Mouse (Mus musculus) intestine, embryonic 16.5 days (tissue): ENCODE measurements around the gene Scaf4. TPM values are rescaled to one million over a fixed set of nuclear protein-coding genes. Genes with fewer than 3 reads are reported as not detected.

ENCODE experiments used
- ATAC-seq: fragments of 200-750 bp; cut with Nextera tagmentation; 2 replicates; pipeline ENCODE4 v1.8.0; 2017; ENCODE audit warnings: moderate TSS enrichment, moderate library complexity
- H3K27ac ChIP-seq: fragments of 300-500 bp; sonication (generic); 2 replicates; pipeline ENCODE4 v1.5.1; 2014; ENCODE audit warnings: mild to moderate bottlenecking, low read length
- H3K27me3 ChIP-seq: fragments of 300-500 bp; sonication (generic); replicated peaks from 2 replicates; pipeline ENCODE4 v1.6.1; 2014; ENCODE audit warnings: low read length, control low read depth, mixed read lengths; ENCODE audit not compliant: control insufficient read depth, insufficient read depth
- H3K36me3 ChIP-seq: fragments of 300-500 bp; sonication (generic); 2 replicates; pipeline ENCODE4 v1.6.1; 2014; ENCODE audit warnings: low read length, control low read depth; ENCODE audit not compliant: control insufficient read depth, insufficient read depth
- H3K4me1 ChIP-seq: fragments of 300-500 bp; sonication (generic); 2 replicates; pipeline ENCODE4 v1.6.1; 2014; ENCODE audit warnings: low read length, control low read depth, mixed read lengths; ENCODE audit not compliant: control insufficient read depth, insufficient read depth
- H3K4me2 ChIP-seq: fragments of 300-500 bp; sonication (generic); 2 replicates; pipeline ENCODE4 v1.6.1; 2014; ENCODE audit warnings: low read depth, low read length, control low read depth
- H3K4me3 ChIP-seq: fragments of 300-500 bp; sonication (generic); 2 replicates; pipeline ENCODE4 v1.5.1; 2014; ENCODE audit warnings: mild to moderate bottlenecking, low read length
- H3K9ac ChIP-seq: fragments of 300-500 bp; sonication (generic); 2 replicates; pipeline ENCODE4 v1.6.1; 2014; ENCODE audit warnings: low read depth, low read length
- H3K9me3 ChIP-seq: fragments of 300-500 bp; sonication (generic); 2 replicates; pipeline ENCODE4 v1.6.1; 2016; ENCODE audit warnings: low read length, control low read depth; ENCODE audit not compliant: control insufficient read depth
- WGBS: fragments of 180-500 bp; shearing (Covaris S2); extraction: QIAGEN DNeasy Blood & Tissue Kit; methylation state at CpG from one replicate; pipeline ENCODE4 v1.1.7; 2014; 5-methylcytosine and 5-hydroxymethylcytosine counted together
- polyA plus RNA-seq: library from polyadenylated mRNA; unstranded; fragments of >200 nt; fragmentation: Nextera tagmentation; extraction: Ambion mirVana; gene quantifications from 2 replicates; pipeline ENCODE4 v1.2.1, GENCODE M21; 2015

The Scaf4 gene
- polyA plus RNA-seq, 1 experiment from 2014 or later, result 15.4 TPM

GRCm38 (mm10) chr16:90279058-90279457, 5.2 kb downstream of the Scaf4 start:
- H3K9ac ChIP-seq, result no peak overlapping the region
- no peaks in the 10 kb centered on the region for H3K27me3 ChIP-seq
- H3K9me3 ChIP-seq, result no peaks in the 10 kb centered on the region
- peaks cover 37% of the 10 kb centered on the region for H3K4me1 ChIP-seq
- no peak overlapping the region for H3K27ac ChIP-seq
- H3K4me2 ChIP-seq, result no peak overlapping the region
- no peak for ATAC-seq
- H3K4me3 ChIP-seq, result no peak overlapping the region
- no peaks in the 10 kb centered on the region for H3K36me3 ChIP-seq
- 44% methylated on average over 6 of the region's 6 CpGs for WGBS

GRCm38 (mm10) chr16:90275521-90275920, 8.8 kb downstream of the Scaf4 start:
- Histone ChIP-seq H3K27ac (no peak overlapping the region), H3K4me2 (no peak overlapping the region)
- WGBS, result 91% methylated on average over 6 of the region's 6 CpGs

GRCm38 (mm10) chr16:90266581-90266980, 17.7 kb downstream of the Scaf4 start:
- ATAC-seq, result peak; percentile 50; the same call in 1 of the 2 replicates
- H3K9ac ChIP-seq, result no peak overlapping the region
- H3K27ac ChIP-seq, result no peak overlapping the region
- H3K4me2 ChIP-seq, result no peak overlapping the region
- H3K4me1 ChIP-seq, result peaks cover 9% of the 10 kb centered on the region
- no peak overlapping the region for H3K4me3 ChIP-seq
- H3K9me3 ChIP-seq, result no peaks in the 10 kb centered on the region
- 17% methylated on average over 1 of the region's 1 CpGs for WGBS
- H3K36me3 ChIP-seq, result no peaks in the 10 kb centered on the region
- H3K27me3 ChIP-seq, result no peaks in the 10 kb centered on the region

More at GRCm38 (mm10) chr16:90275521-90275920, 8.8 kb downstream of the Scaf4 start:
- Histone ChIP-seq H3K4me1 (peaks cover 18% of the 10 kb centered on the region), H3K36me3 (no peaks in the 10 kb centered on the region), H3K9ac (no peak overlapping the region), H3K9me3 (no peaks in the 10 kb centered on the region), H3K27me3 (no peaks in the 10 kb centered on the region), H3K4me3 (no peak overlapping the region)
- no peak for ATAC-seq

DNA sequence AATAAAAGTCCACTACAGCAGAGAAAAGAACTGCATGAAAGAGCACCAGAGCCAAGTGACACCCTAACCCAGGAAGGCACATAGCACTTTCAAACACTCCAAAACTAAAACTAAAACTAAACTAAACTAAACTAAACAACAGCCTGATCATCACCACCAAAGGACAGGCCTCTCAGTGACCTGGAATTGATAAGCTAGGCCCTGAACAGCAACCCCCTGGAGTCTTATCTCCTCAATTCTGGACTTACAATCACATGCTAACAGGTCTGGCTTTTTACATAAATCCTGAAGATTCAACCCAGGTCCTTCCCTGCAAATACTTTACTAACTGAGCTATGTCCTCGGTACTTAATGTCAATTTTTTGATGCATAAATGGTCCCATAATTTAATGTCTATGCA, 19.2 kb downstream of the Scaf4 start:
- Histone ChIP-seq H3K4me1 (peaks cover 9% of the 10 kb centered on the region), H3K4me3 (no peak overlapping the region), H3K4me2 (no peak overlapping the region), H3K36me3 (no peaks in the 10 kb centered on the region), H3K27ac (no peak overlapping the region), H3K9ac (no peak overlapping the region), H3K9me3 (no peaks in the 10 kb centered on the region), H3K27me3 (no peaks in the 10 kb centered on the region)
- ATAC-seq, result no peak
- WGBS, result 71% methylated on average over 1 of the region's 1 CpGs

GRCm38 (mm10) chr16:90264021-90264420, 20.3 kb downstream of the Scaf4 start:
- H3K27ac ChIP-seq, result no peak overlapping the region
- peak; percentile 51; the same call in 1 of the 2 replicates for ATAC-seq
- WGBS, result 75% methylated on average over 5 of the region's 5 CpGs

GRCm38 (mm10) chr16:90261791-90262190, 22.5 kb downstream of the Scaf4 start:
- ATAC-seq, result no peak
- Histone ChIP-seq H3K4me3 (no peak overlapping the region), H3K27me3 (no peaks in the 10 kb centered on the region), H3K9ac (no peak overlapping the region), H3K27ac (no peak overlapping the region), H3K36me3 (peaks cover 11% of the 10 kb centered on the region), H3K4me1 (peaks cover 6% of the 10 kb centered on the region), H3K4me2 (no peak overlapping the region), H3K9me3 (no peaks in the 10 kb centered on the region)
- WGBS, result 94% methylated on average over 2 of the region's 2 CpGs

More at GRCm38 (mm10) chr16:90264021-90264420, 20.3 kb downstream of the Scaf4 start:
- no peak overlapping the region for H3K9ac ChIP-seq
- H3K4me3 ChIP-seq, result no peak overlapping the region
- H3K36me3 ChIP-seq, result peaks cover 4% of the 10 kb centered on the region; the same call in 1 of the 2 replicates
- peaks cover 9% of the 10 kb centered on the region for H3K4me1 ChIP-seq
- no peaks in the 10 kb centered on the region for H3K9me3 ChIP-seq
- H3K27me3 ChIP-seq, result no peaks in the 10 kb centered on the region
- H3K4me2 ChIP-seq, result no peak overlapping the region

GRCm38 (mm10) chr16:90260097-90260496, 24.2 kb downstream of the Scaf4 start:
- Histone ChIP-seq H3K36me3 (peaks cover 13% of the 10 kb centered on the region), H3K9me3 (no peaks in the 10 kb centered on the region), H3K4me3 (no peak overlapping the region), H3K4me1 (0 out of 2 replicates have a peak, but pooled peaks cover 2% of the 10 kb centered on the region), H3K27ac (no peak overlapping the region), H3K4me2 (no peak overlapping the region), H3K27me3 (no peaks in the 10 kb centered on the region), H3K9ac (no peak overlapping the region)
- 88% methylated on average over 4 of the region's 4 CpGs for WGBS
- ATAC-seq, result no peak

GRCm38 (mm10) chr16:90259623-90260022, 24.7 kb downstream of the Scaf4 start:
- no peak overlapping the region for H3K4me3 ChIP-seq
- H3K4me1 ChIP-seq, result no peaks in the 10 kb centered on the region
- H3K9ac ChIP-seq, result no peak overlapping the region
- 91% methylated on average over 5 of the region's 5 CpGs for WGBS
- H3K27me3 ChIP-seq, result no peaks in the 10 kb centered on the region
- peaks cover 13% of the 10 kb centered on the region for H3K36me3 ChIP-seq
- no peak overlapping the region for H3K27ac ChIP-seq
- no peaks in the 10 kb centered on the region for H3K9me3 ChIP-seq
- ATAC-seq, result no peak
- no peak overlapping the region for H3K4me2 ChIP-seq

DNA sequence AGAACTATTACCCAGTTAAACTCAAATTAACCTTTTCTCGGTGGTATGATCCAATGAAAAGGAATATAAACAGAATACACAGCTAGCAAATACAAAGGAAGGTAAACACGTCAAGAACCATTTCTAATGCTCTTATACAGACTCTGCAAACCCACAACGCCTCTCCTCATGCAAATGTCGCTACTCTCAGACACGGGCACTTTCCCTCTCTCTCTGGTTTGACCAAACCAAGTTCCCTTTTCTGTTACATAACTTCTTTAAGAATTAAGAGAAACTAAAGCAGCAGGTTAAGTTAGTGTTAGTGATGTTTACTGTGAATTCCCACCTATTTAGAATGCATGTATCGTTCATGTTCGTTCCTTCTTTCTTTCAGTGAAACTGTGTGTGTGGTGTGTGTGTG, 25.4 kb downstream of the Scaf4 start:
- Histone ChIP-seq H3K4me3 (no peak overlapping the region), H3K36me3 (peaks cover 13% of the 10 kb centered on the region), H3K4me2 (no peak overlapping the region), H3K9ac (no peak overlapping the region), H3K4me1 (no peaks in the 10 kb centered on the region), H3K27ac (no peak overlapping the region), H3K9me3 (no peaks in the 10 kb centered on the region), H3K27me3 (no peaks in the 10 kb centered on the region)
- no peak for ATAC-seq
- 87% methylated on average over 7 of the region's 7 CpGs for WGBS

DNA sequence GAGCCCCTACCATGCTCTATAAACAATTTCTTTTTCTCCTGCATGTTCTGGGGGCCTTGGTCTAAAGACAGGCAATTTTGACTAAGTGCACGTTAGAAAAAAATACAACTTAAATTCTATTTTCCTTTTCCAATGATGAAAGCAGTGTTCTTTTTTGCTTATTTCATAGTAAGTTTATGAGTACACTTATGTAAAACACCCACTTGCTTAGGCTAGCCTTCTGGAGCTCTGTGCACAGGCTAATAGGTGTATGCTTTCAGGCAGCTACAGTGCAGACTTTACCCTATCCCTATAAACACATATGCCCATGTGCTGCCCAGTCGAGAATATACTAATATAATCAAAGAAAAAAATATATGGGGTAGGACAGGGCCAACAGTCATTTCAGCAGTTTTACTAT, 31.8 kb downstream of the Scaf4 start:
- Histone ChIP-seq H3K36me3 (peaks cover 12% of the 10 kb centered on the region), H3K4me2 (no peak overlapping the region), H3K27ac (no peak overlapping the region), H3K9me3 (no peaks in the 10 kb centered on the region), H3K4me3 (no peak overlapping the region), H3K4me1 (no peaks in the 10 kb centered on the region), H3K27me3 (no peaks in the 10 kb centered on the region), H3K9ac (no peak overlapping the region)
- ATAC-seq, result no peak
- WGBS, result 86% methylated on average over 2 of the region's 2 CpGs
